ENCODE assay signal across 19 mouse cellular contexts in the genomic region with DNA sequence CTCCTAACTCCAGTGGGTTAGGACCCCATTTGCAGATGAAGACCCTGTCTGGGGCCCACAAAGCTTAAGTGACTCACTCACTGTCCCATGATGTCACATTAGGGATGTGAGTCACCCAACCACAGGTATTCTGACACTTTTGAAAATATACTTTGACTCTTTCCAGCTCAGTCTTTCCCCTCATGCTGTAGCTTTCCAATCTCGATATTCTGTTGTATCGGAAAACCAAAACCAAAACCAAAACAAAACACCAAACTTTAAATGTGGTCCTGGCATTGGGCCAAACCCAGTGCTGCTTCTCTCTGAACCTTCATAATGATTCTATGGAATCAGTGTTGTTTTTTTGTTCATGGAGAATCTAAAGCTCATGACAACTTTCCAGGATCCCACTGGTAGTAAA.
"Had no signal": no experiment of that assay in that cellular context is flagged by ENCODE, and none has a peak within 500 bp of the region (broad histone marks: within the 10 kb centered on the region; RNA-seq: fewer than 3 reads in every experiment).

No protein-coding gene starts in this region.

- DNase-seq: kidney, adult 2 months; kidney, postnatal 25 days; layer of hippocampus, postnatal 36 days; liver, embryonic 13.5 days; lung, adult 2 months; lung, postnatal 14 days; lung, postnatal 4 days; midbrain, embryonic 14.5 days; right cerebral cortex, adult 18-20 months; right cerebral cortex, postnatal 14 days; right cerebral cortex, postnatal 4 days; thymus, adult 2 months; thymus, postnatal 14 days; thymus, postnatal 4 days had no signal

- H3K27me3 ChIP-seq: neural tube, embryonic 12.5 days; neural tube, embryonic 15.5 days had no signal

- H3K36me3 ChIP-seq: liver, embryonic 13.5 days; neural tube, embryonic 15.5 days had no signal

- H3K27ac ChIP-seq: kidney, postnatal 0 days; layer of hippocampus, adult 2 months; left cerebral cortex, adult 2 months; liver, embryonic 13.5 days; neural tube, embryonic 12.5 days; neural tube, embryonic 15.5 days had no signal

- H3K4me3 ChIP-seq: layer of hippocampus, adult 2 months; left cerebral cortex, adult 2 months; liver, embryonic 13.5 days; neural tube, embryonic 12.5 days; neural tube, embryonic 15.5 days had no signal

- H3K9me3 ChIP-seq: liver, embryonic 13.5 days; neural tube, embryonic 12.5 days; neural tube, embryonic 15.5 days had no signal

- H3K4me1 ChIP-seq: neural tube, embryonic 12.5 days; neural tube, embryonic 15.5 days had no signal

- H3K9ac ChIP-seq: liver, embryonic 13.5 days; neural tube, embryonic 12.5 days; neural tube, embryonic 15.5 days had no signal
